Mouse (Mus musculus) cortical plate, adult 2 months (tissue): ENCODE data around the gene Chfr.

Source experiments
- CTCF ChIP-seq: fragments of 200-500 bp; IDR thresholded peaks from 2 replicates; pipeline ENCODE4 v1.5.1; 2011; ENCODE audit warnings: mild to moderate bottlenecking, control low read depth, low read length; ENCODE audit not compliant: insufficient read depth; ENCODE audit errors: extremely low read depth
- POLR2A ChIP-seq: fragments of 200-500 bp; IDR thresholded peaks from 2 replicates; pipeline ENCODE4 v1.6.1; 2011; ENCODE audit warnings: mild to moderate bottlenecking, low read length, control low read depth; ENCODE audit not compliant: insufficient read depth; ENCODE audit errors: extremely low read depth

DNA sequence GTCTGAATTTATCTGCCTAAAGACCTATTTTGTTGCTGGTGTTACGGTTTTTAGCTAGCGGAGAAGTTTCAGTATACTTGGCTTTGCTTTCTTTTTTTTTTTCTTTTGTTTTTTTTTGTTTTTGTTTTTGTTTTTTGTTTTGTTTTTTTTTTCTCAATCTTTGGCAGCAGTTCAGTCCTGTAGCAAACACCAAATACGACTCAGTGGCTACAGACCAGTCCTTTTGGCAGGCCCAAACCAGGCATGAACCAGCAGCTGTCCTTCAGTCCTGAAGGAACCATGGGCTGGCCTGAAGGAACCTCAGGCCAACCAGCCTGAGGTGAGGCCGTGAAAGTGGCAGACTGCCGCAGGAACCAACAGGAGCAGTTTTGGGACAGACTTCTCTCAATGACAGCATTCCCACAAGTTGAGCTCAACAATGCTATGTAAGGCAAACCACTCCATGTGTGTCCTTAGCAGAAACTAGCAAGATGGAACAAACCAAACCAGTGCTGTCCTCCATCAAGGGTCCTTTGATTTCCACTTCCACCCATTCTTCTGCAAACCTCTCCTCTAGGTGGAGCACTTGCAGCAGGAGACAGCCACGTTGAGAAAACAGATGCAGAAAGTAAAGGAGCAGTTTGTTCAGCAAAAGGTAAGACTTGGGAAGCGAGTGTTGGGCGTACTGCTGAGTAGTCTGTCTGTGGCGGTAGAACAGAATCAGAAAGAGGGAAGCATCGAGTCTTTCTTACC is 67.7 kb downstream of the Chfr start:
- TF ChIP-seq POLR2A (no peak), CTCF (peak; percentile 21; the same call in 1 of the 2 replicates)
